Mouse (Mus musculus) liver, adult 2 months (tissue): ENCODE results near the gene Slc11a2. TPM values are rescaled to one million over a fixed set of nuclear protein-coding genes. Genes with fewer than 3 reads are reported as not detected.
A peak's percentile ranks its signal among the peaks of the same experiment; 100 is the strongest.
"Not testable (repeated sequence)": the region's sequence is repeated elsewhere in the genome, so short reads cannot be mapped to it uniquely, and the experiment has no call there.

Experiments
- DNase-seq: peaks from one replicate; pipeline ENCODE4 v3.0.0-alpha.2; 2011; ENCODE audit warnings: low read depth, low spot score; ENCODE audit errors: extremely low read depth
- H3K27ac ChIP-seq: fragments of 200-500 bp; replicated peaks from 2 replicates; pipeline ENCODE4 v1.5.1; 2012; ENCODE audit warnings: low read depth, mild to moderate bottlenecking, control low read depth, inconsistent platforms, low read length; ENCODE audit not compliant: insufficient read depth
- H3K27me3 ChIP-seq: fragments of 200-500 bp; 2 replicates; pipeline ENCODE4 v1.6.1; 2012; ENCODE audit warnings: mild to moderate bottlenecking, moderate library complexity, low read length, inconsistent platforms; ENCODE audit not compliant: control insufficient read depth, insufficient read depth
- H3K36me3 ChIP-seq: fragments of 200-500 bp; 2 replicates; pipeline ENCODE4 v1.6.1; 2012; ENCODE audit warnings: low read length, inconsistent platforms; ENCODE audit not compliant: control insufficient read depth, insufficient read depth
- H3K4me1 ChIP-seq: fragments of 200-500 bp; 2 replicates; pipeline ENCODE4 v1.6.1; 2011; ENCODE audit warnings: low read length; ENCODE audit not compliant: control insufficient read depth, insufficient read depth
- H3K4me3 ChIP-seq: fragments of 200-500 bp; 2 replicates; pipeline ENCODE4 v1.5.1; 2011; ENCODE audit warnings: low read depth, mild to moderate bottlenecking, control low read depth, low read length, moderate library complexity; ENCODE audit not compliant: insufficient read depth
- H3K79me2 ChIP-seq: fragments of 200-500 bp; 2 replicates; pipeline ENCODE4 v1.6.1; 2012; ENCODE audit warnings: inconsistent platforms, mild to moderate bottlenecking, low read length, moderate library complexity; ENCODE audit not compliant: control insufficient read depth, insufficient read depth
- H3K9ac ChIP-seq: fragments of 200-500 bp; 2 replicates; pipeline ENCODE4 v1.6.1; 2012; ENCODE audit warnings: low read depth, mild to moderate bottlenecking, control low read depth, inconsistent platforms, low read length
- CTCF ChIP-seq: fragments of 200-500 bp; IDR thresholded peaks from 2 replicates; pipeline ENCODE4 v1.5.1; 2011; ENCODE audit warnings: low read depth, low read length, control low read depth
- POLR2A ChIP-seq: fragments of 200-500 bp; IDR thresholded peaks from 2 replicates; pipeline ENCODE4 v1.6.1; 2011; ENCODE audit warnings: low read length, control low read depth; ENCODE audit not compliant: insufficient read depth; ENCODE audit errors: extremely low read depth
- WGBS: fragments of 180-500 bp; shearing (Covaris S2); methylation state at CpG from one replicate; pipeline ENCODE4 v1.1.7; 2018; 5-methylcytosine and 5-hydroxymethylcytosine counted together
- polyA plus RNA-seq: library from polyadenylated mRNA; depleted of rRNA; stranded (reverse); fragments of >200 nt; gene quantifications from 2 replicates; pipeline ENCODE4 v1.2.3, GENCODE M21; 2012
- total RNA-seq: library from RNA; depleted of rRNA; stranded (reverse); fragments of >200 nt; gene quantifications from 2 replicates; pipeline ENCODE4 v1.2.3, GENCODE M21; 2014

The Slc11a2 gene
- total and polyA plus RNA-seq, 2 experiments: 14.5 to 25.2 TPM

DNA sequence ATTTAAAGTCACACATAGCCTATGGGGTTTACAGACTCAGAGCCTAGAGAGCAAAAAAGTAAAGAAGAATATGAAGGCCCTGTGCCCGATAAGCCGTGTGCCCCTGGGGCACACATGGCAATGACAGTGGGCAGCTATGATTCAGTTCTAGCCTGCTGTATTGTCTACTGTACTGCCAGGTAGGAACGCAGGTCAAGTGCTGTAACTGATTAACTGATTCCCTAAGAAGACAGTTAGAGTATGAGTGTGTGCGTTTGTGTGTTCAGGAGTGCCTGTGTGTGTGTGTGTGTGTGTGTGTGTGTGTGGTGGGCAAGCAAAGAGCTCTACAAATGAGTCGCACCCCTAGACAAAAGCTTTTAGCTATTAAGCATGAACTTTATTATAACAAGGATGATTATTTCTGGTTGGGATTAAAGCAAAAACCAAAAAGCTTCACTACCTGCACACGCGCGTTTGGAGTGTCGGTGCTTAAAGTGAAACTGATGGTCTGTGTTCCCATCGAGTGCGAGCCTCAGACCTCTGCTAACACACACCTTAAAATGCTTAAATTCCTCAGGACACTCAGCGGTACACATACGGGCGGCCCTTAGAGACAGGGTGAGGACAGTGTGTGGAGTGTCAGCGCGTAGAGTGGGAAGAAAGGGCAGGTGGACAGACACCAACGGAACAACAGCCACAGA, 37.2 kb downstream of the Slc11a2 start:
- H3K9ac ChIP-seq: peak overlapping the region; percentile 36
- no peaks in the 10 kb centered on the region for H3K36me3 ChIP-seq
- H3K4me3 ChIP-seq: peak overlapping the region; percentile 16; the same call in 1 of the 2 replicates
- no peak for TF ChIP-seq CTCF
- TF ChIP-seq POLR2A: no peak
- H3K27me3 ChIP-seq: no peaks in the 10 kb centered on the region
- WGBS: 40% methylated on average over 17 of the region's 17 CpGs
- peak; percentile 94 for DNase-seq
- peaks cover 13% of the 10 kb centered on the region for H3K4me1 ChIP-seq
- no peaks in the 10 kb centered on the region for H3K79me2 ChIP-seq
- peak overlapping the region; percentile 70 for H3K27ac ChIP-seq

GRCm38 (mm10) chr15:100385705-100386104, 39.2 kb downstream of the Slc11a2 start:
- 89% methylated on average over 9 of the region's 9 CpGs for WGBS

GRCm38 (mm10) chr15:100380104-100380503, 44.8 kb downstream of the Slc11a2 start:
- H3K4me1 ChIP-seq: peaks cover 11% of the 10 kb centered on the region
- no peak overlapping the region for H3K27ac ChIP-seq
- no peak for TF ChIP-seq CTCF
- no peak for TF ChIP-seq POLR2A
- H3K27me3 ChIP-seq: no peaks in the 10 kb centered on the region
- no peak overlapping the region for H3K4me3 ChIP-seq
- no peaks in the 10 kb centered on the region for H3K79me2 ChIP-seq
- no peak for DNase-seq
- 65% methylated on average over 2 of the region's 2 CpGs for WGBS
- H3K36me3 ChIP-seq: no peaks in the 10 kb centered on the region
- H3K9ac ChIP-seq: no peak overlapping the region

More at GRCm38 (mm10) chr15:100385705-100386104, 39.2 kb downstream of the Slc11a2 start:
- no peak overlapping the region for H3K4me3 ChIP-seq
- H3K36me3 ChIP-seq: no peaks in the 10 kb centered on the region
- no peak for DNase-seq
- TF ChIP-seq POLR2A (no peak), CTCF (no peak)
- H3K4me1 ChIP-seq: peaks cover 15% of the 10 kb centered on the region
- H3K27me3 ChIP-seq: no peaks in the 10 kb centered on the region
- no peaks in the 10 kb centered on the region for H3K79me2 ChIP-seq
- no peak overlapping the region for H3K27ac ChIP-seq
- H3K9ac ChIP-seq: no peak overlapping the region

DNA sequence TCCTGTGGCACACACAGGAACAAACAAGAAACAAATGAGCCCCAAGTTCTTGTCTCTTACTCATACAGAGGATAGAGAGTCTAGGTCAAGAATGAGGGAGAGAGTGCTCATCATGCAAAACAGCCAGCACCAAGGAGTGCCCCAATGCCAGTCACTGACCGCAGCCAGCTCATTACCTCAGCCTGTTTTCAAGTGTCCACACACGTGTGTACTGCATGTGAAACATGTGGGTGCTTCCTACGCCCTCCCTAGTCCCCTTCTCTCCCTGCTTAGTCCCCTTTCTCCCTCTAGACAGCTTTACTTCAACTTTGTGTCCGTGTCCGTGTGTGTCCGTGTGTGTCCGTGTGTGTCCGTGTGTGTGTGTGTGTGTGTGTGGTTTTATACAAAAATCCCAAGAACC, 45.2 kb downstream of the Slc11a2 start:
- no peak overlapping the region for H3K4me3 ChIP-seq
- WGBS: 88% methylated on average over 8 of the region's 8 CpGs
- no peak for DNase-seq
- H3K27ac ChIP-seq: no peak overlapping the region
- H3K9ac ChIP-seq: no peak overlapping the region
- peaks cover 11% of the 10 kb centered on the region for H3K4me1 ChIP-seq
- H3K36me3 ChIP-seq: no peaks in the 10 kb centered on the region
- TF ChIP-seq POLR2A: no peak
- no peak for TF ChIP-seq CTCF
- no peaks in the 10 kb centered on the region for H3K79me2 ChIP-seq
- no peaks in the 10 kb centered on the region for H3K27me3 ChIP-seq

GRCm38 (mm10) chr15:100377847-100378505, 46.9 kb downstream of the Slc11a2 start:
- H3K4me1 ChIP-seq, H3K4me3 ChIP-seq, H3K79me2 ChIP-seq, H3K9ac ChIP-seq, DNase-seq, H3K27me3 ChIP-seq, H3K27ac ChIP-seq, H3K36me3 ChIP-seq: not testable (repeated sequence)
- WGBS: 22% methylated on average over 3 of the region's 9 CpGs

GRCm38 (mm10) chr15:100375066-100375465, 49.8 kb downstream of the Slc11a2 start:
- Histone ChIP-seq H3K27ac (no peak overlapping the region), H3K9ac (no peak overlapping the region), H3K4me3 (no peak overlapping the region), H3K4me1 (no peaks in the 10 kb centered on the region), H3K36me3 (no peaks in the 10 kb centered on the region), H3K79me2 (no peaks in the 10 kb centered on the region), H3K27me3 (no peaks in the 10 kb centered on the region)
- 45% methylated on average over 5 of the region's 5 CpGs for WGBS
- DNase-seq: peak; percentile 58
- no peak for TF ChIP-seq POLR2A
- peak; percentile 31 for TF ChIP-seq CTCF
